Mouse (Mus musculus): ENCODE results near the gene Stk11. TPM values are rescaled to one million over a fixed set of nuclear protein-coding genes. Genes with fewer than 3 reads are reported as not detected.

Gene Stk11
- polyA plus RNA-seq, 1 experiment from 2014 or later = 16.3 TPM

- Histone ChIP-seq H3K4me2 (0 out of 2 replicates have a peak overlapping the region, but pooled peaks have one; percentile 1), H3K9me3 (no peaks in the 10 kb centered on the region), H3K27me3 (no peaks in the 10 kb centered on the region), H3K4me3 (0 out of 2 replicates have a peak overlapping the region, but pooled peaks have one; percentile 3), H3K27ac (peak overlapping the region; percentile 94), H3K36me3 (peaks cover 60% of the 10 kb centered on the region), H3K4me1 (replicated peaks) (peaks cover 96% of the 10 kb centered on the region), H3K9ac (peak overlapping the region; percentile 5; the same call in 1 of the 2 replicates)
- ATAC-seq (ENCODE audit: low FRiP score) = no peak
- 63% methylated on average over 7 of the region's 7 CpGs for WGBS
Measured at GRCm38 (mm10) chr10:80156752-80157053, 41.1 kb downstream of the Stk11 start.

- Histone ChIP-seq H3K27me3 (no peaks in the 10 kb centered on the region), H3K4me1 (replicated peaks) (peaks cover 92% of the 10 kb centered on the region), H3K4me3 (0 out of 2 replicates have a peak overlapping the region, but pooled peaks have one; percentile 3), H3K9me3 (no peaks in the 10 kb centered on the region), H3K4me2 (no peak overlapping the region), H3K27ac (peak overlapping the region; percentile 94), H3K9ac (peak overlapping the region; percentile 59), H3K36me3 (peaks cover 54% of the 10 kb centered on the region)
- 49% methylated on average over 15 of the region's 15 CpGs for WGBS
- no peak for ATAC-seq (ENCODE audit: low FRiP score)
Measured at GRCm38 (mm10) chr10:80157141-80157929, 41.7 kb downstream of the Stk11 start.

DNA sequence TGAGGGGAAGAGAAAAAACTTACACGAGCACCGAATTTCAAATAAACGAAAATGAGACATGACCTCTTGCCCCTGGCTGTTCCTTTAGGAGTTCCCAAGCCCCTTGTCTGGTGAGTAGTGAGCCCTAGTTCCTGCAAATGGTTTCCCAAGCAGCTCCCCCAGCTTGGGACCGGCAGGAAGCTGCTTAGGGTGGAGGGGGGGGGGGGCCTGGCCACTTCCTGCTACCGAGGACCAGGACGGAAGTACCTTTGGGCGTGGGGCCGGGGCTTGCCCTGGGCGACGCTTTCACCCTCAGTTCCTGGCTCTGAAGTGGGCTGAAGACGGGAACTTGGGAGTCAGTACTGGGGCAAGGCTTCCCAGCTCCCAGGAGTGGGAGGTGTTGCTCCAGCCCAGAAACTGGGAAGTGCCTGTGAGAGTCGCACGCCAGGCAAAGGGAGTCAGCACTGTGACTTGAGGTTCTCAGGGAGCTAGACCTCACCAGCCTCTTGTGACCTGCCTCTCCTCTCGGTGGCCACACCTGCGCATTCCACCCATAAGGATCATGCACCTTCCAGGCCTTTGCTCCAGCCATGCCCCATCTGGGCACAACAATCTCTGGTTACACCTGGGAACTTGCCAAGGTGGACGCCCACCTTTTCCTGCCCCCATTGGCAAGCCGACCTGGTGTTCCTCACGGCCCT lies 42.8 kb downstream of the Stk11 start:
- H3K4me2 ChIP-seq = peak overlapping the region; percentile 70
- peaks cover 80% of the 10 kb centered on the region for H3K4me1 ChIP-seq (replicated peaks)
- peaks cover 43% of the 10 kb centered on the region for H3K36me3 ChIP-seq
- WGBS = 15% methylated on average over 18 of the region's 18 CpGs
- peak overlapping the region; percentile 94 for H3K27ac ChIP-seq
- ATAC-seq (ENCODE audit: low FRiP score) = no peak
- H3K9me3 ChIP-seq = no peaks in the 10 kb centered on the region
- H3K9ac ChIP-seq = peak overlapping the region; percentile 68
- H3K27me3 ChIP-seq = 0 out of 2 replicates have a peak, but pooled peaks cover 5% of the 10 kb centered on the region
- no peak overlapping the region for H3K4me3 ChIP-seq

- Histone ChIP-seq H3K36me3 (peaks cover 36% of the 10 kb centered on the region), H3K4me1 (replicated peaks) (peaks cover 79% of the 10 kb centered on the region), H3K4me3 (peak overlapping the region; percentile 42), H3K9me3 (no peaks in the 10 kb centered on the region), H3K27ac (peak overlapping the region; percentile 94), H3K27me3 (0 out of 2 replicates have a peak, but pooled peaks cover 5% of the 10 kb centered on the region), H3K9ac (peak overlapping the region; percentile 68), H3K4me2 (peak overlapping the region; percentile 70)
- 8% methylated on average over 12 of the region's 12 CpGs for WGBS
- peak; percentile 2; the same call in 1 of the 2 replicates for ATAC-seq (ENCODE audit: low FRiP score)
Measured at GRCm38 (mm10) chr10:80159021-80159560, 43.5 kb downstream of the Stk11 start.

- Histone ChIP-seq H3K4me3 (peak overlapping the region; percentile 42), H3K27me3 (0 out of 2 replicates have a peak, but pooled peaks cover 5% of the 10 kb centered on the region), H3K9ac (peak overlapping the region; percentile 68), H3K36me3 (peaks cover 29% of the 10 kb centered on the region), H3K9me3 (no peaks in the 10 kb centered on the region), H3K27ac (peak overlapping the region; percentile 94), H3K4me1 (replicated peaks) (peaks cover 79% of the 10 kb centered on the region), H3K4me2 (peak overlapping the region; percentile 70)
- under 1% methylated on average over 55 of the region's 55 CpGs for WGBS
- ATAC-seq (ENCODE audit: low FRiP score) = peak; percentile 87
Measured at GRCm38 (mm10) chr10:80159561-80160454, 44.2 kb downstream of the Stk11 start.

- peaks cover 77% of the 10 kb centered on the region for H3K4me1 ChIP-seq (replicated peaks)
- H3K27ac ChIP-seq = peak overlapping the region; percentile 94
- no peaks in the 10 kb centered on the region for H3K9me3 ChIP-seq
- WGBS = 2% methylated on average over 32 of the region's 33 CpGs
- H3K36me3 ChIP-seq = peaks cover 20% of the 10 kb centered on the region
- no peak for ATAC-seq (ENCODE audit: low FRiP score)
- H3K4me3 ChIP-seq = peak overlapping the region; percentile 42
- H3K27me3 ChIP-seq = 0 out of 2 replicates have a peak, but pooled peaks cover 5% of the 10 kb centered on the region
- peak overlapping the region; percentile 70 for H3K4me2 ChIP-seq
- H3K9ac ChIP-seq = peak overlapping the region; percentile 61
Measured at GRCm38 (mm10) chr10:80160455-80161371, 45.1 kb downstream of the Stk11 start.

- H3K27ac ChIP-seq = peak overlapping the region; percentile 94
- peaks cover 76% of the 10 kb centered on the region for H3K4me1 ChIP-seq (replicated peaks)
- H3K36me3 ChIP-seq = peaks cover 10% of the 10 kb centered on the region
- no peaks in the 10 kb centered on the region for H3K9me3 ChIP-seq
- H3K27me3 ChIP-seq = 0 out of 2 replicates have a peak, but pooled peaks cover 5% of the 10 kb centered on the region
- no peak for ATAC-seq (ENCODE audit: low FRiP score)
- no peak overlapping the region; the same call in 1 of the 2 replicates for H3K9ac ChIP-seq
- peak overlapping the region; percentile 70 for H3K4me2 ChIP-seq
- WGBS = 17% methylated on average over 6 of the region's 7 CpGs
- no peak overlapping the region for H3K4me3 ChIP-seq
Measured at GRCm38 (mm10) chr10:80161522-80162242, 46.1 kb downstream of the Stk11 start.

DNA sequence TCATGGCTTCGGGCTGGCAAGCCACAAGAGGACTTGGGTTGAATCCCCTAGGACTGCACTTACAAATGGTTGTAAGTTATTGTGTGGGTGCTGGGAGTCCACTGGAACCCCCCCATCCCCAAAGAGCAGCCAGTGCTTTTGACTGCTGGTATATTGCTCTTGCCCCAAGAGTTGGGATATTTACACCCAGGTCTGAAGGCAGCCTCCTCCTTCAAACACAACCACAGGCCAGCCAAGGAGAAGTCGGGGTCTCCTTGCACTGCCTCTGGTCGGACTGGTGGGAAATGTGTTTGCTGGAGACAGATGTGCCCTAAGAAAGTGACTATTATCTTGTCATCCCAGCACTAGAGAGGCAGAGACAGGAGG lies 46.6 kb downstream of the Stk11 start:
- H3K9ac ChIP-seq = peak overlapping the region; percentile 29; the same call in 1 of the 2 replicates
- H3K4me3 ChIP-seq = no peak overlapping the region
- ATAC-seq (ENCODE audit: low FRiP score) = no peak
- peaks cover 76% of the 10 kb centered on the region for H3K4me1 ChIP-seq (replicated peaks)
- 0 out of 2 replicates have a peak, but pooled peaks cover 5% of the 10 kb centered on the region for H3K27me3 ChIP-seq
- peaks cover 5% of the 10 kb centered on the region for H3K36me3 ChIP-seq
- WGBS = 77% methylated on average over 3 of the region's 3 CpGs
- 0 out of 2 replicates have a peak overlapping the region, but pooled peaks have one; percentile 94 for H3K27ac ChIP-seq
- no peak overlapping the region for H3K4me2 ChIP-seq
- H3K9me3 ChIP-seq = no peaks in the 10 kb centered on the region

DNA sequence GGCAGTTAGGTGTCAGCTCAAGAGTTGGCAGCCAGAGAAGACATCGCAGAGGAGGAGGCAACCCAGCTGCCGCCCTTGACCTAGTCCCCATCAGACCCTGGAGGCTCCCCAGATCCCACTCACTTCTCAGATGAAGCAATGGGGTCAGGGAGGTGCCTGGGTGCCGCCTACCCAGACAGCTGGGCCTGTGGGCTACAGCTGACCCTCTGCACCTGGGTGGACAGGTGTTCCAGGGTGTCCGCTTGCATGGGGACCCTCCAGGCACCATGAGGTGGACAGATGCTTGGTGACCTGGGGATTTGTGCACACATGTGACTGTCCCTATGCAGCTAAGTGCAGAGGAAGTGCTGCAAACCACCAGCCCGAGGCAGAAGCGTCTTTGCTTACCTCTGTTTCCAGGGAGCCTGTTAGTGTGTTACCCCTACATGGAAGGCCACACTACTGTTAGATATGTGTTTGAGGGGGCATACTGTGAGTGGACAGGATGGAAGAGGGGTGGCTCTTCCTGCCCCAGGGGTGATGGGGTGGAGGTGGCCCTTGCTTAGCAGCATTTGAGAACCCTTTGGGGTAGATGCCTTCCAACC lies 47.2 kb downstream of the Stk11 start:
- peak overlapping the region; percentile 29; the same call in 1 of the 2 replicates for H3K9ac ChIP-seq
- 0 out of 2 replicates have a peak, but pooled peaks cover 5% of the 10 kb centered on the region for H3K27me3 ChIP-seq
- no peak for ATAC-seq (ENCODE audit: low FRiP score)
- no peak overlapping the region for H3K4me2 ChIP-seq
- peaks cover 71% of the 10 kb centered on the region for H3K4me1 ChIP-seq (replicated peaks)
- WGBS = 77% methylated on average over 6 of the region's 6 CpGs
- H3K4me3 ChIP-seq = no peak overlapping the region
- no peaks in the 10 kb centered on the region for H3K36me3 ChIP-seq
- no peak overlapping the region for H3K27ac ChIP-seq
- no peaks in the 10 kb centered on the region for H3K9me3 ChIP-seq

- Histone ChIP-seq H3K27me3 (0 out of 2 replicates have a peak, but pooled peaks cover 5% of the 10 kb centered on the region), H3K4me1 (replicated peaks) (peaks cover 66% of the 10 kb centered on the region), H3K36me3 (no peaks in the 10 kb centered on the region), H3K4me2 (peak overlapping the region; percentile 75), H3K9me3 (no peaks in the 10 kb centered on the region), H3K9ac (peak overlapping the region; percentile 75), H3K27ac (no peak overlapping the region), H3K4me3 (no peak overlapping the region)
- ATAC-seq (ENCODE audit: low FRiP score) = no peak
- WGBS = 75% methylated on average over 8 of the region's 8 CpGs
Measured at GRCm38 (mm10) chr10:80163721-80164120, 48.1 kb downstream of the Stk11 start.

Measured in hindbrain, embryonic 13.5 days (tissue).